Mouse (Mus musculus): ENCODE results near the gene Galnt10. TPM values are rescaled to one million over a fixed set of nuclear protein-coding genes. Genes with fewer than 3 reads are reported as not detected.

The Galnt10 gene
- total RNA-seq, 2 experiments from 2014 or later, result 39.4 to 102 TPM

DNA sequence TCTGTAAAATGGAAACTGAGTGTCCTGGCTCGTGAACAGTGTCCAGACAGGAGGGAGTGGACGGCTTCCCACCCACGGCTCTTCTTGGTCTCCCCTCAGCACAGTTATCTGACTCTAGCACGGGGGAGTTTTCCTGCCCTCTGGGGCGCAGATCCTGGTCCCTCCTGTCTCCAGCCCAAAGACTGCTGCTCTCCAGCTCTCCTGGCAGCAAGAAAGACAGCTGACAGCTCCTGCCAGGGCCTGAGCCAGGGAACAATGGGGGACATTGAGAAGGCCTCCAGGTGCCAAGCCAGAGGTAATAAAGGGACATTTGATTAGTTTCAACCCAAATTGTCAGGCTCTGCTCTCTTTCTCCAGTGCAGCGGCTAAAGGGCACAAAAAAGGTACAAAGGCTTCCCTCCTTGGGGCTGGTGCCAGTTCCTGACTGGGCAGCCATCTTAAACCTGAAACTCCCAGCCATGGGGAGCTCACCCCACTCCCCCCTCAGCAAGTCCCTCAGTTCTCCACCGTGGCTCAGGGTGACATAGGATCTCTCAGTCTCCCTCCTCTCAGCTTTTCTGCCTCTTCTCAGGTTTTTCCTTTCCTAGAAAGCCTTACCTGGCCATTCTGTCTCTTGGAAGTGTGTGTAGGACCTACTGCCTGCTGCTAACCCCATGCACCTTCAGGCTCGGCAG is 11.5 kb downstream of the Galnt10 start:
- no peak for ATAC-seq (replicated peaks; ENCODE audit: low FRiP score, poor library complexity, severe bottlenecking)

DNA sequence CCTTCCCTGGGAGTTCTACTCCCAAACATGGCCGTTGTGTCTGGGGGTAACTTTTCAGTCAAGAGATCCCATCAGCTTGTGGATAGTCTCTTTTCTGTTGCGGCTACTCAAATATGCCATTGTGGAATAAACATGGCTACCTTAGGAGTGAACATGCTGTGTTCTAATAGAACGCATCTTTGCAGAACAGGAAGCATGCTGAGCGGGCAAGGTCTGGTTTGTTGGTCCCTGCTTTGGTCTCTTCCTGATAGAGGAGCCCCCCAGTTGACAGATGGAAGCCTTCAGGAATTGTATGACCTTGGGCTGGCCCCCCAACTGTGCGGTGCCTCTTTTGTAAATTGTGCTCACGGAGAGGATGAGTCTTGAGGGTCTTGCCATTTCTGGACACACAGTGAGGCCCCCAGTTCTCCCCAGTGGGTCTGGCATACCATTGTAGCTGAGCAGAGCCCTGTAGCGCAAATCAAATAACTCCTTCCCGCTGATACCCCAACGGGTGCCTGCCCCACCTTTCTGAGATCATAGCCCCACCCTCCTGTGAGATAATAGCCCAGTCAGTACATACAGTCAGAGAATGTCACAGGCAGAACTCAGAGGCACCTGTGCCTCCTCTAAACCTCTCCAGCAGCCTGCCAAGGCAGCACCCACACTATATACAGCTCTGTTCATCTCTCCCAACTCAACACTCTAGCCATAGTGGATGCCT is 12.3 kb downstream of the Galnt10 start:
- peak; percentile 36 for ATAC-seq (replicated peaks; ENCODE audit: low FRiP score, poor library complexity, severe bottlenecking)

DNA sequence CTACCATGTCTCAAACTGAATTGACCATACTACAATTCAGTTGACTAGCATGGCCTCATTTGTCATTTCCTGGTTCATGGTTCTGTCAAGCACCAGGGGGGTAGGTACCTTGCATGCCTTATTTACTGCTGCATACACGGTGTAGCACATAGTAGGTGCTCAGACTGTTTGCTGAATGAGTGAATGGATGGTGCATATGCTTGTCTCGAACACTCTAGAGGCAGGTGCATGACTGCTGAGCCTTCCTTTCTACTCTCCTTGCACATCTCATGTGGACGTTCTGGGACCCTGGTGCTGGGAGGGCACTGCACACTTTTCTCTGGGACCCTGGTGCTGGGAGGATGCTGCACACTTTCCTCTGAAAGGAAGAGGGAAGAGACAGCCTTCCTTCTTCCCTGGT is 13.0 kb downstream of the Galnt10 start:
- ATAC-seq (replicated peaks; ENCODE audit: low FRiP score, poor library complexity, severe bottlenecking), result no peak

DNA sequence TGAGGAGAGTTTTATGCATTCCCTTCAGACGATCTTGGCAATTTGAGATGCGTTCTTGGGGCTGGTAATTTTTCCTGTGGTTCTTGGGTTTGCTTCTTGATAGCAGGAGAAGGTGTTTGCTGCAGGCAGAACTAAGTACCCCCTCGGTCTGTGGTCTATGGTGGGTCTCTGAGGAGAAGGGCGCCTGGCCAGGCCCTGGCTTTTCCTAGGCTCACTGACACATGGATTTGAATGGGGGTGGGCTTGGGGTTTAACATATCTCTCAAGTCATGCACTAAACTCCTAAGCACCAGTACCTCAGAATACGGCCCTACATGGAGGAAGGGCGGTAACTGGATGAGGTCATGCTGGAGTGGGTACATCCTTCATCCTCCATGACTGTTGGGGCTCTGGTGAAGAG is 13.5 kb downstream of the Galnt10 start:
- no peak for ATAC-seq (replicated peaks; ENCODE audit: low FRiP score, poor library complexity, severe bottlenecking)

DNA sequence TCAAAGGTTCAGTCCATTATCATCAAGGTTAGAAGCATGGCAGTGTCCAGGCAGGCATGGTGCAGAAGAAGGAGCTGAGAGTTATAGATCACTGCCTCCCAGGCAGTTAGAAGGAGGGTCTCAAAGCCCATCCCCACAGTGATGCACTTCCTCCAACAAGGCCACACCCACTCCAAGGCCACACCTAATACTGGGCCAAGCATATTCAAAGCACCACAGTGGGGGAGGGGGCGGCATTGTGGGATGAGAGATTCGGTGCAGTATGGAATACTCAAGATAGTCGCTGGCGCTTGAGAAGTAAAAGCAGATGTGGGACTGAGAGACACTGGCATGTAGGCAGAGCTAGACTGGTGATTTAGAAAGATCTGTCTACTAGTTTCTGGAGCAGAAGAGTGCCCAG is 14.9 kb downstream of the Galnt10 start:
- ATAC-seq (replicated peaks; ENCODE audit: low FRiP score, poor library complexity, severe bottlenecking), result 0 out of 2 replicates have a peak, but pooled peaks have one; percentile 14

- peak; percentile 52 for ATAC-seq (replicated peaks; ENCODE audit: low FRiP score, poor library complexity, severe bottlenecking)
Observed at GRCm38 (mm10) chr11:57660814-57661213, 15.6 kb downstream of the Galnt10 start.

- no peak for ATAC-seq (replicated peaks; ENCODE audit: low FRiP score, poor library complexity, severe bottlenecking)
Observed at GRCm38 (mm10) chr11:57661492-57662229, 16.4 kb downstream of the Galnt10 start.

DNA sequence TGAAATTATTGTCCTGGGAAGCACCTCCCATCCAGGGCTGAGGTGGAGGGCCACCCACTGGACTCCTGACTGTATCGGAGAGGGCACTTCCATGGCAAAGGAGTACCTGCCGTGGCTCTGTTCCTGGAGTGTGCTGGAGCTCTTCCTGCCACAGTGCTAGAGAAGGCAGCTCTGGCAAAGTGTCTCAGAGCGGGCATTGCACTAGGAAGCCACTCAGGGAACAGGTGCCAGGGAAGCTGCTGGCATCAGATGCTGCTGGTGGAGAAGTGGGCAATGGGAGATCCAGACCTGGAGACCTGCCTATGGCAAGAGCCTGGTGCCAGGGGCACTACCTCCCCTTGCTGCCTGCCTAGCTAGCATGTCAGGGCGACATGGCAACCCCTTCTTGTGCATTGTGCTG is 17.0 kb downstream of the Galnt10 start:
- no peak for ATAC-seq (replicated peaks; ENCODE audit: low FRiP score, poor library complexity, severe bottlenecking)

- no peak for ATAC-seq (replicated peaks; ENCODE audit: low FRiP score, poor library complexity, severe bottlenecking)
Observed at GRCm38 (mm10) chr11:57663271-57663670, 18.0 kb downstream of the Galnt10 start.

GRCm38 (mm10) chr11:57664741-57665140 is 19.5 kb downstream of the Galnt10 start:
- no peak for ATAC-seq (replicated peaks; ENCODE audit: low FRiP score, poor library complexity, severe bottlenecking)

GRCm38 (mm10) chr11:57668271-57668670 is 23.0 kb downstream of the Galnt10 start:
- no peak for ATAC-seq (replicated peaks; ENCODE audit: low FRiP score, poor library complexity, severe bottlenecking)

GRCm38 (mm10) chr11:57669522-57669921 is 24.3 kb downstream of the Galnt10 start:
- ATAC-seq (replicated peaks; ENCODE audit: low FRiP score, poor library complexity, severe bottlenecking), result no peak

- no peak for ATAC-seq (replicated peaks; ENCODE audit: low FRiP score, poor library complexity, severe bottlenecking)
Observed at GRCm38 (mm10) chr11:57671120-57671697, 26.0 kb downstream of the Galnt10 start.

- ATAC-seq (replicated peaks; ENCODE audit: low FRiP score, poor library complexity, severe bottlenecking), result no peak
Observed at GRCm38 (mm10) chr11:57671797-57672196, 26.6 kb downstream of the Galnt10 start.

GRCm38 (mm10) chr11:57672995-57673394 is 27.8 kb downstream of the Galnt10 start:
- ATAC-seq (replicated peaks; ENCODE audit: low FRiP score, poor library complexity, severe bottlenecking), result no peak

GRCm38 (mm10) chr11:57673977-57674687 is 28.9 kb downstream of the Galnt10 start:
- ATAC-seq (replicated peaks; ENCODE audit: low FRiP score, poor library complexity, severe bottlenecking), result no peak

DNA sequence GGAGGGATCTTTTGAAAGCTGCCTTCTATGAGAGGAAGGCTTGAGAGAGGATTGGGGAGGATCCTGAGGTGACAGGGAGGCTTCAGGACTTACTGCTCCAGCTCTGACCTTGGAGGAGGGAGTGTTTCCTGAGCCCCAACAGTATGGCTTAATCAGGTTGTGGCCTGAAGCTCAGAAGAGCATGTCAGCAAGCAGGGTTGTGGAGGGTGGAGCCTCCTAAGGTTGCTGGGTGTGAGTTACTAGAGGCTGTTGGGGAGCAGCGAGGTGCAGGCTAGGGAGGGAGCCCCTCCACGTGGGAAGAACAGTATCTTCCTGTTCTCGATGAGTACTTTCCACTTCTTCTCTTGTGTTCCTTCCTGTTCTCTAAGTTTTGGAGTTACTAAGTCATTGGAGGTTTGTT is 32.0 kb downstream of the Galnt10 start:
- peak; percentile 58 for ATAC-seq (replicated peaks; ENCODE audit: low FRiP score, poor library complexity, severe bottlenecking)

DNA sequence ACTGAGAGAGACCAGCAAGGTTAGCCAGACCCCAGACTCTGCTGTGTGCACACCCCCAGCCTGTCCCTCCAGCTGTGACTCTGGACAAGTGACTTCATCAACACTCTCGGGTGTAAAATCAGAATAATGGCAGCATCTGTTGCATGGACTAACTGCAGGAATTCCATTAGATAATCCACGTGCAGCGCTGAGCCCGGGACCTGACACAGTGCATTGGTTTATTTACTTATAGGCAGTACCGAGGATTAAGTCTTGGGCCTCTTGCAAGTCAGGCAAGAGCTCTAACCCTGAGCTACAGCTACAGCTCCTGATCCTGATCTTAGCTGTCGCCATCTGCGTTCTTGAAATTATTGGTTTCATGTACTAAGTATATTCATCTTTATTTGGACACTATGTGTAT is 37.3 kb downstream of the Galnt10 start:
- ATAC-seq (replicated peaks; ENCODE audit: low FRiP score, poor library complexity, severe bottlenecking), result no peak

DNA sequence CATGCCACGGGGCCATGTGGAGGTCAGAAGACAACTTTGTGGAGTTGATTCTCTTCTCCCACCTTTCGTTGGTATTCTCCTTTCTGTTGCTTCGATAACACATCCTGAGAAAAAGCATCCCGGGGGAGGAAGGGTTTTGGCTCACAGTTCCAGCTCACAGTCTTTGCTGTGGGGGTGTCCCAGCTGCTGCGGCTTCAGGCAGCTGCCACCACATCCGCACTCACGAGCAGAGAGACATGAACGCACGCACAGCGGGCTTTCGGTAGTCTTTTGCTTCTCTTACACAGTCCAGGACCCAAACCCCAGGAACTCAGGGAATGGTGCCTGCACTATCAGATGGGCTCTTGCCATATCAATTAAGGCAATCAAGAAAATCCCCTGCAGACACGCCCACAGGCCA is 37.9 kb downstream of the Galnt10 start:
- ATAC-seq (replicated peaks; ENCODE audit: low FRiP score, poor library complexity, severe bottlenecking), result no peak

DNA sequence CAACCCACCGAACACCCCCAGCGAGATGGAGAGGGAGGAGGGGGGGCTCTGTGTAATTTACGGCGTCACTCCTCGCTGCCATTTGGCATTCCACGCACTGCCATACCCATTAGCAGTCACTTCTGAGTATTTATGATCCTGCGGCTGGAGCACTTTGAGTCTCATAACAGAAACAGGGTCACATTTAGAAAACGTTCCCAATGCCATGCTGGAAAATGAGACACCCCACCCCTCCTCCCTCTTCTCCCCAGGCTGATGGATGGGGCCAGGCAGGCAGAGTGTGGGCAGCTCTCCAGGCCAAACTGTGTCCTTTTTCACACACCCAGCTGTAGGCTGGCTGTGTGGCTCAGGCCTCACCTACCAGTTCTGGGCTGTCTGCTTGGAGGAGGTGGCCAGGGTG is 38.7 kb downstream of the Galnt10 start:
- ATAC-seq (replicated peaks; ENCODE audit: low FRiP score, poor library complexity, severe bottlenecking), result no peak
